Mouse (Mus musculus) heart, embryonic 14.5 days (tissue): Measurements from ENCODE around the gene Gm7029. TPM values are rescaled to one million over a fixed set of nuclear protein-coding genes. Genes with fewer than 3 reads are reported as not detected.
"Not testable (repeated sequence)": the region's sequence is repeated elsewhere in the genome, so short reads cannot be mapped to it uniquely, and the experiment has no call there.

ENCODE experiments used
- ATAC-seq: fragments of 200-750 bp; cut with Nextera tagmentation; 2 replicates; pipeline ENCODE4 v1.8.0; 2017; ENCODE audit warnings: low read depth, moderate TSS enrichment; ENCODE audit not compliant: insufficient number of reproducible peaks, insufficient read depth, low FRiP score
- H3K27ac ChIP-seq, 2 experiments: fragments of 200-500 bp in 1 of 2; fragments of 300-500 bp in 1 of 2; sonication (generic) in 1 of 2; replicated peaks in 1 of 2; 2 replicates each; pipeline ENCODE4 v1.5.1; 2012 to 2014; ENCODE audit warnings: low read depth in 2 of 2, low read length in 2 of 2, control low read depth in 1 of 2, mild to moderate bottlenecking in 1 of 2, mixed read lengths in 1 of 2; ENCODE audit not compliant: control insufficient read depth in 1 of 2, insufficient read depth in 1 of 2
- H3K27me3 ChIP-seq: fragments of 300-500 bp; sonication (generic); 2 replicates; pipeline ENCODE4 v1.6.1; 2014; ENCODE audit warnings: mild to moderate bottlenecking, low read length, control low read depth; ENCODE audit not compliant: control insufficient read depth, insufficient read depth
- H3K36me3 ChIP-seq: fragments of 300-500 bp; sonication (generic); 2 replicates; pipeline ENCODE4 v1.6.1; 2014; ENCODE audit warnings: mild to moderate bottlenecking, control low read depth, low read length, mixed read lengths; ENCODE audit not compliant: control insufficient read depth, insufficient read depth
- H3K4me1 ChIP-seq, 2 experiments: fragments of 200-500 bp in 1 of 2; fragments of 300-500 bp in 1 of 2; sonication (generic) in 1 of 2; 2 replicates each; pipeline ENCODE4 v1.6.1; 2012 to 2014; ENCODE audit warnings: low read length in 2 of 2, control low read depth in 1 of 2, mixed read lengths in 1 of 2; ENCODE audit not compliant: control insufficient read depth in 2 of 2, insufficient read depth in 2 of 2
- H3K4me2 ChIP-seq: fragments of 300-500 bp; sonication (generic); 2 replicates; pipeline ENCODE4 v1.6.1; 2014; ENCODE audit warnings: mild to moderate bottlenecking, low read length
- H3K4me3 ChIP-seq, 2 experiments: fragments of 200-500 bp in 1 of 2; fragments of 300-500 bp in 1 of 2; sonication (generic) in 1 of 2; 2 replicates each; pipeline ENCODE4 v1.5.1; 2012 to 2014; ENCODE audit warnings: low read length in 2 of 2, mild to moderate bottlenecking in 2 of 2, control low read depth in 1 of 2, low read depth in 1 of 2, moderate library complexity in 1 of 2; ENCODE audit not compliant: control insufficient read depth in 1 of 2, insufficient read depth in 1 of 2
- H3K9ac ChIP-seq: fragments of 300-500 bp; sonication (generic); 2 replicates; pipeline ENCODE4 v1.6.1; 2014; ENCODE audit warnings: mild to moderate bottlenecking, low read length
- H3K9me3 ChIP-seq: fragments of 300-500 bp; sonication (generic); 2 replicates; pipeline ENCODE4 v1.6.1; 2016; ENCODE audit warnings: low read length, control low read depth; ENCODE audit not compliant: control insufficient read depth
- WGBS: fragments of 180-500 bp; shearing (Covaris S2); extraction: QIAGEN DNeasy Blood & Tissue Kit; methylation state at CpG from one replicate; pipeline ENCODE4 v1.1.7; 2014; 5-methylcytosine and 5-hydroxymethylcytosine counted together
- polyA plus RNA-seq: library from polyadenylated mRNA; unstranded; fragments of >200 nt; fragmentation: Nextera tagmentation; extraction: Ambion mirVana; gene quantifications from 2 replicates; pipeline ENCODE4 v1.2.1, GENCODE M21; 2014

Gm7029 gene
- polyA plus RNA-seq, 1 experiment from 2014 or later: not detected

DNA sequence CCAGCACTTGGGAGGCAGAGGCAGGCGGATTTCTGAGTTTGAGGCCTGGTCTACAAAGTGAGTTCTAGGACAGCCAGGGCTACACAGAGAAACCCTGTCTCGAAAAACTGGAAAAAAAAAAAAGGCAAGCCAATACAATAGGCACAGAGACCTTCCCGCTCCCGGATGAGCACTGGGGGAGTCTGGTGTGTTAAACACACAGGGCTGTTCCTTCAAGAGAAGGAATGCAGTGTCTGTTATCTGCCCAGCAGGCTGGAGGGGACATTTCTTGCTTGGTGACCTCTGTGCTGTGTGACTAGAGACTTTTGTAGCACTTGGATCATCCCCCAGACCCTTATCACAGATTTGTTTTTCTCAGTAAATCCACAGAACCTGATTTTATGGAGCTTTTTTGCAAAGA, 28.0 kb downstream of the Gm7029 start:
- Histone ChIP-seq H3K4me2 (no peak overlapping the region), H3K4me1 (no peaks in the 10 kb centered on the region; a peak in 1 of 4 replicates), H3K4me3 (no peak overlapping the region), H3K9ac (no peak overlapping the region), H3K9me3 (no peaks in the 10 kb centered on the region), H3K27ac (peak overlapping the region in 1 of 2 experiments; percentile 50; a peak in 1 of 4 replicates), H3K36me3 (no peaks in the 10 kb centered on the region), H3K27me3 (no peaks in the 10 kb centered on the region)
- 42% methylated on average over 4 of the region's 4 CpGs for WGBS
- ATAC-seq: peak; percentile 63; the same call in 1 of the 2 replicates

DNA sequence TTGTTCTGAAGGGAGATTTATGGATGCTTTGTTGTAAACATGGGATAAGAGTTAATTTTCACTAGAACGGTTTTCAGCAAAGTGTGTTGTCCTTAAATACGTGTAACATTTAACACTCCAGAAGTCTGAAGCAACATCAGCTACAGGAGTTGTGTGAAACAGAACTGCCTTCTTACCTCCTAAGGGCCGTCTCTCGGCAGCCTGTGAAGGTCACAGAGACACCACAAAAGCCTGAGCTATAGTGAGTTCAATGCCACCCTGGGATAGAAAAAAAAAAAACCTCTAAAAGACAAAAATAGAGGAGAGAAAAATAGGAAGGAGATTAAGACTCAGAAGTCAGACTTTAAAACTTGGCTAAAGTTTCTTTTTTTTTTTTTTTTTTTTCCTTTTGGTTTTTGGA, 28.4 kb downstream of the Gm7029 start:
- Histone ChIP-seq H3K27ac (peak overlapping the region in 1 of 2 experiments; percentile 50; a peak in 1 of 4 replicates), H3K36me3 (no peaks in the 10 kb centered on the region), H3K4me3 (no peak overlapping the region), H3K27me3 (no peaks in the 10 kb centered on the region), H3K4me2 (no peak overlapping the region), H3K4me1 (no peaks in the 10 kb centered on the region; a peak in 1 of 4 replicates), H3K9ac (no peak overlapping the region), H3K9me3 (no peaks in the 10 kb centered on the region)
- WGBS: 41% methylated on average over 4 of the region's 4 CpGs
- no peak for ATAC-seq

DNA sequence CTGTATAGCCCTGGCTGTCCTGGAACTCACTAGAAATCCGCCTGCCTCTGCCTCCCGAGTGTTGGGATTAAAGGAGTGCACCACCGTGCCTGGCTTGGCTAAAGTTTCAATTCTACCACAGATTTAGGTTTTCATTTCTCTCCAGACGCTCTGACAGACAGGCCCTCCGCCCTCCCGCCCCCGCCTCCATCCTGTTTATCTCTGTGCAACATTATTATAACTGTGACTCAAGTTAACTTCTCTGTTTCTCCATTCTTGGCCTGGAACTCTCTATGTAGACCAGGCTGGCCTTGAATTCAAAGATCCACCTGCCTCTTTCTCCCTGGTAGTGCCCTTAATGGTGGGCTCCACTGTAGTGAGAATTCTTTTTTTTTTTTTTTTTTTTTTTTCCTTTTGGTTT, 28.9 kb downstream of the Gm7029 start:
- no peak overlapping the region for H3K4me3 ChIP-seq
- no peaks in the 10 kb centered on the region for H3K9me3 ChIP-seq
- no peak for ATAC-seq
- H3K4me2 ChIP-seq: no peak overlapping the region
- no peaks in the 10 kb centered on the region; a peak in 1 of 4 replicates for H3K4me1 ChIP-seq
- WGBS: 83% methylated on average over 7 of the region's 7 CpGs
- H3K9ac ChIP-seq: no peak overlapping the region
- H3K27me3 ChIP-seq: no peaks in the 10 kb centered on the region
- H3K36me3 ChIP-seq: no peaks in the 10 kb centered on the region
- H3K27ac ChIP-seq: no peak overlapping the region

DNA sequence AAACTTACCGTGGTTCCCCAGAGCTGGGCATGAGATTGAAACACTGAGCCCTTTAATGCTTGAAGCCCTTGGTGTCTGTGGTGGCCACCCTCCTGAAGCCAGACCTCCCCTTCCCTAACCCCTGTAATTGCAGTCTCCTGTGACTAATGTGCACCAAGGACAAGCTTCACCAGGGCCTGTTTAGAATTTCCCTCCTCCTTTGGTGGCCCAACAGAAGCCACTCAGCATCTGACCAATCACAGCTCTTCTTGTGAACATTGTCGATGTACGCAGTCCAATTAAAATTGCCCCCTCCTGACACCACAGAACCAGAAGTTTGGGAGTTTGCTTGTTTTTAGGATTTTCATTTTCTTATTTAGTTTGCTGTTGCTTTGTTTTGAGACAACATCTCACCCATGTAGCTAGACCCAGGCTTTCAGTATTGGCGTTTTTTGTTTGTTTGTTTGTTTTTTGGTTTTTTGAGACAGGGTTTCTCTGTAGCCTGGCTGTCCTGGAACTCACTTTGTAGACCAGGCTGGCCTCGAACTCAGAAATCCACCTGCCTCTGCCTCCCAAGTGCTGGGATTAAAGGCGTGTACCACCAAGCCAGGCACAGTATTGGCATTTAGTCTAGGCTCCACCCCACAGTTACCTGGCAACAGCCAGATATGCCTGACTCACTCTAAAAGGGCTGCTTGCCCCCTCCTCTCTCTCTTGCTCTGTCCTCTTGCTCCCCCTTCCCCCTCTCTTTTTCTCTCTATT, 30.4 kb downstream of the Gm7029 start:
- H3K36me3 ChIP-seq, H3K4me3 ChIP-seq, H3K9me3 ChIP-seq, H3K27me3 ChIP-seq, H3K4me1 ChIP-seq, H3K9ac ChIP-seq, ATAC-seq, H3K27ac ChIP-seq, H3K4me2 ChIP-seq: not testable (repeated sequence)
- 72% methylated on average over 6 of the region's 6 CpGs for WGBS

DNA sequence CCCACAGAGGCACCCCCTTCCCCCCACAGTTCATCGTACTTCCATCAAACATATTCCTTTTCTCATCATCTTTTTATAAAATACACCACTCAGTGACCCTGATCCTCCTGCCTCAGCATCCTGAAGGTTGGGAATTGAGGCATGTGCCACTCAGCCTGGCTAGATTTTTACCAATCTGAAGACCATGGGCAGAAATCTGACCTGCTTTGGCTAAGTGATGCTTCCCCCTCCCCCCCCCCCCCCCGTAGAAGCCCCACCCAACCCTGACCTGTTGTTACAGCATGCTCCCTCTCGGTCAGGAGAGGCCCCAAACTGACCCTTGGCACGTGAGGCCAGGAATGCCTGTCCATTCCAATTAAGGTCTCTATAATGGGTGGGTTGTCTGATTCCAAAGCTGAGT, 31.2 kb downstream of the Gm7029 start, which contains the start of gene Platr17:
Gene Platr17 (plus strand): TSS at position 301 of the 400 bp plus-strand sequence.
- whole genome bisulfite sequencing: 39% methylated on average over 4 of the region's 4 CpGs
- H3K36me3 ChIP-seq, H3K27me3 ChIP-seq, H3K4me3 ChIP-seq, H3K4me1 ChIP-seq, H3K4me2 ChIP-seq, H3K27ac ChIP-seq, ATAC-seq, H3K9me3 ChIP-seq, H3K9ac ChIP-seq: not testable (repeated sequence)

DNA sequence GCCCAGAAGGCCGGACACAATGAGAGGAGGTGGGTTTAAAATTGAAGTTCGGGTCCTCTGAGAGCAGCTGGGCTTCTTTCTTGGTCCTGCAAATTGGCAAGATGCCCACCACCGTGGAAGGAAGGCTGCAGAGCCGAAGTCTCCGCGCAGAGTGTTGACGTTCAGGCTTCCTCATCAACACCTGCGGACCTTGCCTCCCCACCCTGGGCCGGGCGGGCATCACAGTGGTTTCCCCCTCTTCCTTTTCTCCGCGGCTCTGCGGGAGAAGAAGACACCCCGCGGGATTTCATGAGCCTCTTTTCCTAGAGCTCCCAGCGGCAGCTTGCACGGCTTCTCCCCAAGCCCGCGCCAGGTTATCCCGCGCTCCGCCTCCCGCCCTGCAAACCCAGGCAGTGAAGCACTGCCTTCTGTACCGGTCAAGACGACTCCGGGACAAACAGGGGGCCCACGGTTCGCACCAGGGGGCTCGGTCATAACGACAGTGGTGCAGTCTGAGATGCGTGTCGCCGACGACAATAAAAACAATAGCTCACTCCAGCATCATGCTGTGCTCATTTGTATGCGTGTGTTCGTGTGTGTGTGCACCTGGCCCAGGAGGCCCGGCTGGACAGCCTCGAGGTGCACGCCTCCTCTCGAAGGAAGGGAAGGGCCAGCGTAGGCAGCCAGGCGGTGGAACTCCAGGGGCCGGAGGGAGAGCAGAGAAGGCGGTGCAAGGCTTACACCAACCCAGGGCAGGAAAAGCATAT, 34.9 kb downstream of the Gm7029 start:
- peak overlapping the region; percentile 34 to 92 for H3K27ac ChIP-seq
- H3K27me3 ChIP-seq: no peaks in the 10 kb centered on the region
- peaks cover 29% of the 10 kb centered on the region for H3K36me3 ChIP-seq
- H3K4me2 ChIP-seq: peak overlapping the region; percentile 93
- no peaks in the 10 kb centered on the region for H3K9me3 ChIP-seq
- H3K4me3 ChIP-seq: peak overlapping the region; percentile 55 to 85
- peaks cover 5 to 13% of the 10 kb centered on the region in 2 experiments; a peak in 2 of 4 replicates for H3K4me1 ChIP-seq
- peak; percentile 48; the same call in 1 of the 2 replicates for ATAC-seq
- WGBS: under 1% methylated on average over 43 of the region's 44 CpGs
- peak overlapping the region; percentile 71 for H3K9ac ChIP-seq

DNA sequence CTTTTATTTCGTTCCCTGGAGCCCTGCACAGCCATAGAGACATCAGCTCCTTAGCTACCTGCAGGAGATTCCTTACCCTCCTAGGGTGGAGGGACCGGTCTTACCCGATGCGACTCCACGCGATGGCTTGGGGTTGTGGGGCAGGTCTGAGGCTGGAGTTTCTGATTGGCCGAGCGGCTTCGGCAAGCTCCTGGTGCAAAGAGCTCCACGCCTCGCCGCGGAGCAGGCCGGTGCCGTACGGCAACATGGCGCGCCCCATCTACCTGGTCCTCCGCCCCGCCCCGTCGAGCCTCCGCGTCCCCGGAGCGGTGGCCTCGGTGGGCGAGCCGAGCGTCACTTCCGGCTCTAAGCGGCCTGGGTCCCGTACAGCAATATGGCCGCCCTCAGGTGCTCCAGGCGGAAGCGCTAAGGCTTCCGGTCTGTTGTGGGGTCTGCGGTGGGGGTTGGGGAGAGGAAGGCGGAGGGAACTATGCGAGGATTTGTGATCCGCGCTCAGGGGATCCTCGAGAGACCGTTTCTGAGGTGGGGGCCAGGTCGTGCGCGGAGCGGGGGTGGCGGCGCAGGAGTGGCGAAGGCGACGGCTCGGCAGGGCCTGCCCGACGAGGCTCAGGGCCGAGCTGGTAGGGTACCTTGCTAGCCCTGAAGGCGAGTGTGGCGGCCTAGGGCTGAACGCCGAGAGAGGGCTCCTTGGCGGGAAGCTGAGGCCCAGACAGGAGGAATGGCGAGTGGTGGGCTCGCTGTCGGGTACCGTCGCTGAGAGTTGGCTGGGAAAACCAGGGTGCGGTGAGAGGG, 35.6 kb downstream of the Gm7029 start, which contains the start of gene Daxx:
Gene Daxx (plus strand): TSS at position 338 of the 792 bp plus-strand sequence.
- H3K4me1 ChIP-seq: peaks cover 5 to 13% of the 10 kb centered on the region in 2 experiments; a peak in 2 of 4 replicates
- H3K27ac ChIP-seq: peak within 1 kb of the TSS; percentile 43 to 92
- peak within 1 kb of the TSS; percentile 59 to 85 for H3K4me3 ChIP-seq
- 1% methylated on average over 68 of the region's 68 CpGs for WGBS
- no peaks in the 10 kb centered on the region for H3K9me3 ChIP-seq
- ATAC-seq: peak; percentile 95
- no peaks in the 10 kb centered on the region for H3K27me3 ChIP-seq
- peak within 1 kb of the TSS; percentile 93 for H3K4me2 ChIP-seq
- peak within 1 kb of the TSS; percentile 93 for H3K9ac ChIP-seq
- H3K36me3 ChIP-seq: peaks cover 37% of the 10 kb centered on the region
